Comparison of ENCODE assay signal across 26 mouse cellular contexts in genomic region chr7:112186871-112187270, GRCm38 (mm10). TPM values are rescaled to one million over a fixed set of nuclear protein-coding genes. Genes with fewer than 3 reads are reported as not detected.
DNase-seq lines count a peak whose midpoint lies in the region; ATAC-seq and TF ChIP-seq lines count a peak whose summit lies in the region.
"Had no signal": no experiment of that assay in that cellular context is flagged by ENCODE, and none has a peak within 500 bp of the region (broad histone marks: within the 10 kb centered on the region; RNA-seq: fewer than 3 reads in every experiment).

No protein-coding gene starts in this region.

- peaks cover 17% of the 10 kb centered on the region for H3K4me1 ChIP-seq in intestine, embryonic 15.5 days (replicated peaks)
- H3K4me1 ChIP-seq in small intestine, adult 2 months (ENCODE audit: control insufficient read depth, insufficient read depth, insufficient read length, low read length) = peaks cover 20% of the 10 kb centered on the region
- H3K4me1 ChIP-seq: forebrain, embryonic 15.5 days; hindbrain, embryonic 12.5 days had no signal

- H3K36me3 ChIP-seq in intestine, embryonic 15.5 days = no peaks in the 10 kb centered on the region
- H3K36me3 ChIP-seq in small intestine, adult 2 months (ENCODE audit: control insufficient read depth, insufficient read depth, low read length) = no peaks in the 10 kb centered on the region
- H3K36me3 ChIP-seq: embryonic facial prominence, embryonic 10.5 days; embryonic facial prominence, embryonic 13.5 days; forebrain, embryonic 12.5 days; forebrain, embryonic 15.5 days; hindbrain, embryonic 12.5 days had no signal

- TF ChIP-seq POLR2A in small intestine, adult 2 months (IDR thresholded peaks at IDR 0.05; ENCODE audit: low read depth, low read length) = no peak

- H3K4me3 ChIP-seq in gastrocnemius, adult 2 months = no peak overlapping the region
- H3K4me3 ChIP-seq in intestine, embryonic 15.5 days (replicated peaks) = no peak overlapping the region
- H3K4me3 ChIP-seq in small intestine, adult 2 months (ENCODE audit: low read depth, low read length) = no peak overlapping the region
- H3K4me3 ChIP-seq: embryonic facial prominence, embryonic 10.5 days; embryonic facial prominence, embryonic 13.5 days; erythroblast, embryonic 14.5 days; forebrain, embryonic 12.5 days; forebrain, embryonic 15.5 days; hindbrain, embryonic 12.5 days had no signal

- H3K9ac ChIP-seq in intestine, embryonic 15.5 days = no peak overlapping the region
- H3K9ac ChIP-seq: embryonic facial prominence, embryonic 13.5 days; forebrain, embryonic 12.5 days; forebrain, embryonic 15.5 days; hindbrain, embryonic 12.5 days had no signal

- no peak overlapping the region for H3K4me2 ChIP-seq in intestine, embryonic 15.5 days (replicated peaks)
- H3K4me2 ChIP-seq: embryonic facial prominence, embryonic 13.5 days; forebrain, embryonic 12.5 days; forebrain, embryonic 15.5 days; hindbrain, embryonic 12.5 days had no signal

- DNase-seq in gastrocnemius, adult 2 months = no peak
- DNase-seq in gastrocnemius, postnatal 14 days = no peak
- DNase-seq in spleen, postnatal 4 days (ENCODE audit: low spot score in 2 of 2) = no peak
- DNase-seq: adrenal gland, adult 2 months; adrenal gland, postnatal 14 days; cerebellum, adult 18-20 months; cerebellum, postnatal 10 days; cerebellum, postnatal 36 days; embryo, embryonic 11 days; gastrocnemius, postnatal 10 days; heart, adult 18-20 months; kidney, adult 18-20 months had no signal

- no peak for TF ChIP-seq CTCF in gastrocnemius, adult 2 months (IDR thresholded peaks at IDR 0.05)
- TF ChIP-seq CTCF in small intestine, adult 2 months (IDR thresholded peaks at IDR 0.05; ENCODE audit: extremely low read depth, insufficient read length, insufficient replicate concordance, low read depth, low read length) = no peak

- 0 out of 2 replicates have a peak, but pooled peaks have one; percentile 29 for ATAC-seq in granulocyte monocyte progenitor cell, adult 5-6 weeks (replicated peaks; ENCODE audit: poor library complexity, severe bottlenecking)
- ATAC-seq in intestine, embryonic 15.5 days = no peak
- ATAC-seq: CD4-positive, CD25-positive, alpha-beta regulatory T cell, adult 4 months; forebrain, embryonic 15.5 days; hindbrain, embryonic 16.5 days; inflammation-experienced regulatory T-cells, adult 6 months had no signal

- no peaks in the 10 kb centered on the region for H3K9me3 ChIP-seq in intestine, embryonic 15.5 days
- H3K9me3 ChIP-seq: embryonic facial prominence, embryonic 10.5 days; embryonic facial prominence, embryonic 13.5 days; forebrain, embryonic 12.5 days; forebrain, embryonic 15.5 days; hindbrain, embryonic 12.5 days had no signal

- peak overlapping the region; percentile 89 for H3K27ac ChIP-seq in gastrocnemius, adult 2 months
- H3K27ac ChIP-seq in intestine, embryonic 15.5 days = peak overlapping the region; percentile 82; the same call in 1 of the 2 replicates
- H3K27ac ChIP-seq in small intestine, adult 2 months (ENCODE audit: insufficient read depth, low read depth, low read length) = 0 out of 2 replicates have a peak overlapping the region, but pooled peaks have one; percentile 19
- H3K27ac ChIP-seq: embryonic facial prominence, embryonic 10.5 days; embryonic facial prominence, embryonic 13.5 days; forebrain, embryonic 12.5 days; forebrain, embryonic 15.5 days; hindbrain, embryonic 12.5 days had no signal

- WGBS in intestine, embryonic 15.5 days = 86% methylated on average over 7 of the region's 7 CpGs
- 87% methylated on average over 7 of the region's 7 CpGs for WGBS in small intestine, adult 2 months

- H3K27me3 ChIP-seq in intestine, embryonic 15.5 days (replicated peaks) = no peaks in the 10 kb centered on the region
- H3K27me3 ChIP-seq in small intestine, adult 2 months (ENCODE audit: control insufficient read depth, insufficient read depth, low read length) = no peaks in the 10 kb centered on the region
- H3K27me3 ChIP-seq: embryonic facial prominence, embryonic 13.5 days; forebrain, embryonic 15.5 days; hindbrain, embryonic 12.5 days had no signal

- intact Hi-C loops in gastrocnemius, adult 2 months (cut with DNase I) = no loop called here
- intact Hi-C loops in gastrocnemius, postnatal 14 days (cut with DNase I; ENCODE audit: low total_unique reads) = loop anchor here (10.0 kb wide), 1 partner anchor 148 kb away; no protein-coding TSS in a partner anchor

RNA-seq across cellular contexts. Expression of gene Dkk3, which starts 28.0 kb away (rescaled TPM):
- 1 to 10 TPM; 2.1 to 2.4 TPM for total RNA-seq in gastrocnemius, adult 2 months (2021)
- 1 to 10 TPM; 5.1 to 6.8 TPM for total RNA-seq in gastrocnemius, postnatal 14 days (2021)
- total RNA-seq in granulocyte monocyte progenitor cell, adult 5-6 weeks (2014; fragmentation: Nextera tagmentation) = not detected in 2 replicates
- not detected in 2 replicates for total RNA-seq in granulocyte monocyte progenitor cell, adult 5-6 weeks (2017)
- 26.0 and 27.1 TPM in 2 replicates for polyA plus RNA-seq in intestine, embryonic 15.5 days (2015; fragmentation: Nextera tagmentation; extraction: Ambion mirVana)
- 6.0 and 9.6 TPM in 2 replicates for polyA plus RNA-seq in small intestine, adult 2 months (2012; rRNA removed)
- total RNA-seq: hematopoietic stem cell, adult 5-6 weeks; MEL had no signal
- polyA plus RNA-seq: erythroblast, embryonic 14.5 days had no signal

RNA-seq across cellular contexts. Expression of gene Mical2, which starts 38.8 kb away (rescaled TPM):
- total RNA-seq in gastrocnemius, adult 2 months (2021) = 100 to 1,000 TPM; 124 to 136 TPM
- 100 to 1,000 TPM in 1 of 2 experiments, 10 to 100 TPM in 1; 86.4 to 106 TPM for total RNA-seq in gastrocnemius, postnatal 14 days (2021)
- total RNA-seq in granulocyte monocyte progenitor cell, adult 5-6 weeks (2014; fragmentation: Nextera tagmentation) = 4.7 and 6.8 TPM in 2 replicates
- total RNA-seq in granulocyte monocyte progenitor cell, adult 5-6 weeks (2017) = 0.62 and 0.90 TPM in 2 replicates
- 18.6 and 19.4 TPM in 2 replicates for polyA plus RNA-seq in intestine, embryonic 15.5 days (2015; fragmentation: Nextera tagmentation; extraction: Ambion mirVana)
- polyA plus RNA-seq in small intestine, adult 2 months (2012; rRNA removed) = 13.0 and 20.7 TPM in 2 replicates
- total RNA-seq: MEL had no signal
- polyA plus RNA-seq: erythroblast, embryonic 14.5 days had no signal

Comparison
In these comparisons a context has a peak if more than half of its experiments do, and no peak if none do; other contexts are left out.
1. H3K27ac ChIP-seq: peak in every context shown above with its lines; median percentile 89 in gastrocnemius, adult 2 months; 82 in intestine, embryonic 15.5 days; 19 in small intestine, adult 2 months.
2. RNA of gene Mical2, which starts 38.8 kb away (total RNA-seq): 124 to 136 TPM in gastrocnemius, adult 2 months and 86.4 to 106 TPM in gastrocnemius, postnatal 14 days; 0.62 to 6.8 TPM in granulocyte monocyte progenitor cell, adult 5-6 weeks; every median in the first group is over 10 times any median in the second.